Mouse (Mus musculus): Measurements from ENCODE around the gene Ftcd.

Gene Ftcd

DNA sequence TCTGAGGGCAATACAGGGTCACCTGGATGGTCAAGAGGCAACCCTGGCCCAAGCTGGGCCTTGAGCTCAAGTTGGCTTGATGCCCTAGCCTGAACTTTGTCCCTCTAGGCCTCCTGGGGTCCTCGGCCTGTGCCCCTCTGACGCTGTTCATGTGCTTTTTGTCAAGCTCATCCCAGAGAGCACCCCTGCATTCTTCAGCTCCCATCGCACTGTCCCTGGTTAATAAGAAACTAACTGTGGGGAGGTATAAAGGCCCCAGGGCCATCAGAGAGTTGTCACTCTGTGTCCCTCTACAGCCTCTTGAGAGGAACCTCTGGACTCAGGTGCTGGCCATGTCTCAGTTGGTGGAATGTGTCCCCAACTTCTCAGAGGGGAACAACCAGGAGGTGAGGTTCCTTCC lies at the start of gene Ftcd:
Gene Ftcd, plus strand, starts transcription at position 275 of the 400 bp plus-strand sequence.
- in situ Hi-C loops (cut with MboI, MseI): loop anchor here (25.0 kb wide), 1 partner anchor 887 kb away; no protein-coding TSS in a partner anchor

DNA sequence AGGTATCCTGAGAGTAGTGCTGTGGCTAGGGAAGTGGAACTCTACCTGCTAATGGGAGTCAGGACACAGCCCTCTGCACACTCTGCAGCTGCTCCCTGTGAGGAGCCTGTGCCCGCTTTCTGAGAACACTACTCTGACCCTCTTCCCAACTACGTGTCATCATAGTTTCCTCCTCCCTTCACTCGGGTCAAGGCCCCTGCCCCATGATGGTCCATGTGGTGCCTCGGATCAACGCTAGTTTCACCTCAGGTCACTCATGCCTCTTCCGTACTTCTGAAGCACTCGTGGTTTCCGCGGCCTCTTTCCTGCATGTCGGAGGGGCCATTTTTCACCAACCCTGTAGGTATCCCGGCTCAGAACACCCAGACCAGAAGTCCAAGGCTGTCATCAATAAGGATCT lies 44.5 kb upstream of the Ftcd start:
- in situ Hi-C loops (cut with MboI, MseI): no loop called here

DNA sequence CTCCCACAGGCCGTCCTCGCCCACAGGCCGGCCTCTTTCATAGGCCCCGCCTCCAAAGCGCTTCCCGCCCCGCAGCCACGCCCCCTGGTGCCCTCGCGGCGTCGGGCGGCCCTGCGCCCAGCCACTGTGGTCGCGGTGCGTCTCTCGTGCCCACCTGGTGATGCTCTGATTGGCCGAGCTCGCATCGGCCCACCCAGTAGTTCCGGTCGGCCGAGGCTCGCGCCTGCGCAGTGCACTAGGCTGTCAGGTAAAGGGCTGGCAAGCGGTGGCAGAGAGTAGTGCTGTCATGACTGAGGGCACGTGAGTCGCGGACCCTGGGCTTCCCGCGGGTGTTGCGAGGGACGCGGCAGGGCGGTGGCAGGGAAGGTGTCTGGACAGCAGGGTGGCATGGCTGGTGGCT lies 44.1 kb upstream of the Ftcd start, which contains the start of gene Lss:
Gene Lss, plus strand, starts transcription at position 214 of the 400 bp plus-strand sequence.
- in situ Hi-C loops (cut with MboI, MseI): no loop called here

GRCm38 (mm10) chr10:76531828-76532227 lies 43.6 kb upstream of the Ftcd start:
- in situ Hi-C loops (cut with MboI, MseI): no loop called here

DNA sequence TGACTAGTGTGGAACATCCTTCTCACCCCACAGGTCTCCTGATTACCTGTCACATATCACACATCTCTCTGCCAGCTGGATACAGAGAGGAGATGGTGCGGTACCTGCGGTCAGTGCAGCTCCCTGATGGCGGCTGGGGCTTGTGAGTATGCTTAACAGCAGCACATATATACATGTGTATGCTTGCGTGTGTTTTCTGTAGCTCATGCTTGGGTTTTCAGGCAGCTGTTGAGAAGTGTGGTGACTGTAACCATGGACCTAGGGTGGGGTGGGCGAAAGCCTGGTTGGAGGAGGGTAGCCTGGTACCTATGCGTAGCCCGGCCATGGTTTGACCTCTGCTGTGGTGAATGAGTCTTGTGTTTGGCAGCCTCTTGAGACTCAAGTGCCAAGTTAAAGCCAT lies 39.9 kb upstream of the Ftcd start:
- in situ Hi-C loops (cut with MboI, MseI): no loop called here

GRCm38 (mm10) chr10:76537619-76538018 lies 37.8 kb upstream of the Ftcd start:
- in situ Hi-C loops (cut with MboI, MseI): no loop called here

GRCm38 (mm10) chr10:76541336-76542085 lies 33.9 kb upstream of the Ftcd start:
- in situ Hi-C loops (cut with MboI, MseI): no loop called here

DNA sequence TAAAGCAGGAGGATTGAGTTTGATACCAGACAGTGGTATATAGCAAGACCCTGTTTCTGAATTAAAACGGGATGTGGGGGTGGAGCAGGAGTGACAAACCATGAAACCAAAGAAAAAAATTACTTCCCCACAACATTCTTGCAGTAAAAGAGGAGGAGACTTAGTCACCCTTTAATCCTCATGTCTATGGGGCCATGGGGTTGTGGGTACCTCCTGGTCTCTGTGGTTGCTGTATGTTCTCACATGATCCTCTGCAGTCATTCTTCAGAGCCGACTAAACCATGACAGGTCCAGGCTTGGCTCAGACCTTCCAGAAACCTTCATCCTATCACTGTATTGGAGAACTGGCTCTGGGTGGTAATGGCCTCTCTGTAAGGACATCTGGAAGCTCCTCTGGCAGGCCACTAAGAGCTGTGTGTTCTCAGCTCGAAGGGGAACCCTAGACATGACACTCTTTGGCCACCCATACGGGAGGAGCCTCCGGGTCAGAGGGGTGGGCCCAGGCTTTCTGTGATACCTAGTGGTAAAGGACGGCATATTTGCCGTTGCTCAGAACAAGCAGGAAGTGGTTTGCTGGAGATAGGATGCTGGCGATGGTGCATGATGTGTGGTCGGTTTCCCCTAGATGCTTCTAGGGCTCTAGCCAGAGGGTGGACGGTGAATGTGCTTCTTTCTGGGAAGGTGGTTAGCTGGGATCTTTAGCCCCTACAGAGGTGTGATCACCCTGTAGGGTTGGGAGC lies 32.6 kb upstream of the Ftcd start:
- in situ Hi-C loops (cut with MboI, MseI): no loop called here

DNA sequence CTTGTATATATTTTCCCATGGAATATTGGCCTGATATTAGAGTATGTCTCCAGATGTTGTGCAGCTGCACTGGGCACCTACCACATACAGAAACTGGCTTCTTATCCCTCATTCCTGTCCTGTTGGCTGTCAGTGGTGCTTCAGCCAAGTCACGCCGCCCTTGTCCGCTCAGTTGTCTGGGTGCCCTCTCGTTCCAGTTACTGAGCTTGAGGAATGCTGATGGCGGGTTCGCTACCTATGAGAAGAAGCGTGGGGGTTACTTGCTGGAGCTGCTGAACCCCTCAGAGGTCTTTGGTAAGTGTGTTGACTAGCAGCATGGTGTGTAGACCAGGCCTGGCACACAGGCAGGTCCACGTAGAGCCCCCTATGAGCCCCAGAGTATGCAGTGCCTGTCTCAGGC lies 28.9 kb upstream of the Ftcd start:
- in situ Hi-C loops (cut with MboI, MseI): no loop called here

GRCm38 (mm10) chr10:76548218-76548617 lies 27.2 kb upstream of the Ftcd start:
- in situ Hi-C loops (cut with MboI, MseI): no loop called here

- in situ Hi-C loops (cut with MboI, MseI): no loop called here
Measured at GRCm38 (mm10) chr10:76550458-76550857, 25.0 kb upstream of the Ftcd start.

- in situ Hi-C loops (cut with MboI, MseI): no loop called here
Measured at GRCm38 (mm10) chr10:76551556-76551955, 23.9 kb upstream of the Ftcd start.

DNA sequence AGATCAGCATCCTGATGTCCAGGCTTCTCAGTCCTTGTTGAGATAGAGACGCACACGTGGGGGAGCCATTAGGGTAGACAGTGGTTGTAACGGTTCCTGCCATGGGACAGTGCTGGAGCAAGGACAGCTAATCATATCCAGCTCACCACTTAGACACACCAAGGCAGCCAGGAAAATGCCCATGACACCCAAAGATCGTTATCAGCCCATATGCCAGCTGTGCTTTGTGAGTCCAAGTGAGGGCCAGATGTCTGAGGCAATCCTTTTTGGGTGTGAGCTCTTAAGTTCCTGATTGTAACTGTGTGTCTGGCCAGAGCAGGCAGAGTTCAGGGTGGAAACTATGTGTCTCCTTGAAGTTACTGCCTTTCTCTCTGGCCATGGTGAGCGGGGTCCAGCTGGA lies 21.4 kb upstream of the Ftcd start:
- in situ Hi-C loops (cut with MboI, MseI): no loop called here

DNA sequence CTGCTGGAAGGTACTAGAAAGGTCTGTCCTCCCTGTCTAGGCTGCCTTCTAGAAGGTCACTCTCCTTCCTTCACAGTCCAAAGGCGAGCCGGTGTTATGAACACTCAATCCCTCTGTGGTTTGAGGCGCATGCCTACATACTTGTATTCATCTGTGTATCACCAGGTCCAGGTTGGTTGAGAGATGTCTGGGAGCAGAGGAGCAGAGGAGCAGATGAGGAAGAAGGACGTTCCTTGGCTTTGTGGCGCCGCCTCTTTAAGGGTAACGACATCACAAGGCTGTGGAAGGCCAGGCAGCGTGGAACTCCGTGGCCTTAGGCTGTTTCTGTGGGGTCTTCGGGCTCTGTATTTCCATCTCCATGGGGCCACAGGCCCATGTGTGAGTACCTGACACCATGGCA lies 13.5 kb upstream of the Ftcd start, which contains the start of gene Spatc1l:
Gene Spatc1l, plus strand, starts transcription at position 301 of the 400 bp plus-strand sequence.
- in situ Hi-C loops (cut with MboI, MseI): no loop called here

DNA sequence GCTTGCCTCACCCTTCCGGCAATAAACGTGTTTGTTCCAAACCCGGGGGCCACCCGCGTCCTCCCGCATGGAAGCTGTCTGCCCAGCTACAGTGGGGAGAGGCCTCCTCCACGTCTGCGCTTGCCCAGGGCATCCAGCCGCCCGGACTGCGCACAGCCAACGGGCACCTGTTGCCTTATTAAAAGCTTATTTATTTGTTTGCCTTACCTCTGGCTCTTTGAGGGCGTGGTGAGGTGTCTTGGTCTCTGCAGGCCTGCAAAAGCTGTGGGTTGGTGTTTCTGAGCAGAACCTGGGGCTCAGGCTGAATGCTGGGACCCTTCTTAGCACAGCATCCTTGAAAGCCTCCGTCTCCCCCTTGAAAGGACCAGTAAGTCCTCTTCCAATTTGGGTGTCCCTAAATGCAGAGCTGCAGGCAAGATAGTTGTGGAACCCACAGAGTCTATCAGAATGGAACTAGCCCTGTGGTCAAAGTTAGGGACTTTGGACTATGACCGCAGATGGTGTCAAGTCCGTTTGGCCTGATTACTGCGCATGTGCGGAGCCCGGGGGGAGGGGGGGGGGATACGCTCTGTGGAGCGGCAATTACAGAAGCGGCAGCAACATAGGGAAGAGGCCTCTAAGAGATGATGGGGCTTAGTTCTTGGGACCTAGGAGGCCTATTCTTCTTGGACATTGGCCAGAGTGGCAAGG lies 5.3 kb upstream of the Ftcd start:
- in situ Hi-C loops (cut with MboI, MseI): no loop called here

DNA sequence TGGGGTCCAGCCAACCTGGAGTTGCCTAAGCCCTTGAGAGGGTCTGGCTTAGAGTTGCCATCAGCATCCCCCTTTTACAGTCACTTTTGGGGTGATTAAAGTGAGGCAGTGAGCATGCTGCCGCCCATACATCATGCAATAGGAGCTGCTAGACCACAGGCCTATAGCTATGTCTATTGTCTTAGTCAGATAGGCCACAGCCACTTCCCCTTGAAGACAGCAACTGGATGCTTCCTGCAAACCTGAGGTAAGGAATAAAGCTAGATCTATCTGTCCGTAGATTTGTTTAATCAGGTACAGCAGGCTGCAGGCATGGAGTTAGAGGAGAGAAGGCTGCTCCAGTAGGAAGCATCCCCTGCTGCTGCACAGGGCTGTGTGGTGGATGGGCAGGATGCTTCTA lies 4.4 kb upstream of the Ftcd start:
- in situ Hi-C loops (cut with MboI, MseI): no loop called here

- in situ Hi-C loops (cut with MboI, MseI): no loop called here
Measured at GRCm38 (mm10) chr10:76572151-76572550, 3.3 kb upstream of the Ftcd start.

DNA sequence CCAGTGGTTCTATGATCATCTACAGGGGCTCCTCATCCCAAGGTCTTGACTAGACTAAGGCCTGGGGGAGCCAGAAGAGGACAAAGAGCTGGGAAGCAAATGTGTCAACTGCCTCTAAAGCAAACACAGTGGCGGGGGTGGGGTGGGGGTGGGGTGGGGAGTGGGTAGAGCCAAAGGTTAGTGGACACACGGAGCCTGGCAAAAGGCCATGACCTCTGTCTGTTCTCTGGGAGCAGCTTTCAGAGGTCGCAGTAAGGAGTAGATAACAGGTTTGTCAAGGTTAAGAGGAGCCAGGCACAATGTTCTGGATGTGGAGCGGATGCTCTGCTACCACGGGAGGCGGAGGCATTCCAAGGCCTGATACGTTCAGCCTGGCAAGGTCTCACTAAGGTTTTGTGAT lies 1.5 kb downstream of the Ftcd start:
- in situ Hi-C loops (cut with MboI, MseI): loop anchor here (25.0 kb wide), 1 partner anchor 885 kb away; no protein-coding TSS in a partner anchor

DNA sequence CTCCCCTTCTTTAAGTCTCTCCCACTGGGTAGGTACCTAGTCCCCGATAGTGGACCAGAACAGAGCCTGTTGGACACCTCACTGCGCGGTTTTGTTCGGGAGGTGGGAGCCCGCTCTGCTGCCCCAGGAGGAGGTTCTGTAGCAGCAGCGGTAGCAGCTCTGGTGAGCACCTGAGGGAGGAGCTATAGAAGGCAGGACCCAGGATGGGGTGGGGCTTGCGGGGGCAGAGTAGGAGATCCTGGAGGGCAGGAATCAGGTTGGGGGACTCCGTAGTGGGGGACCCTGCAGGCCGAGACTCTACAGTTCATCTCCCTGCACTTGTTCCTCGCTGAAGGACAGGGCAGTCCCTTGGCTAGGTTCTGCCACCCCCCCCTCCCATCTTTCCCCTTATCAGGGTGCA lies 8.7 kb downstream of the Ftcd start:
- in situ Hi-C loops (cut with MboI, MseI): loop anchor here (25.0 kb wide), 1 partner anchor 878 kb away; no protein-coding TSS in a partner anchor

DNA sequence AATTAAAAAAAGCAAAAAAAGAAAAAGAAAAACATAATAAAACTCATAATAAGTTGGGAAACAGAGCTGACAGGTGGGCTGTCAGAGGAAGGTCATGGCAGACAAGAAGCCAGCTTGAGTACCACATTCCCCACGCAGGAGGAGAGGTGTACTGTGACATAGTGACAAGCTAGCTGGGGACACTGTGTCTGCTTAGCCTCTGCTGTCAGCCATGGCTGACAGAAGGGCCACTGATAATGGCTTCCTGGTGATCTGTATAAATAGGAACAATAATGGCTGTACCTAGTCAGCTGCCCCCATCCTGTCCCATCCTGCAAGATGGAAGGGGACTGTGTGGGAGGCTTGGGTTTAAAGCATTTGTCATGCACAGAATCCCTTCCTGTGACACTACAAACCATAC lies 10.7 kb downstream of the Ftcd start:
- in situ Hi-C loops (cut with MboI, MseI): loop anchor here (25.0 kb wide), 1 partner anchor 876 kb away; no protein-coding TSS in a partner anchor

DNA sequence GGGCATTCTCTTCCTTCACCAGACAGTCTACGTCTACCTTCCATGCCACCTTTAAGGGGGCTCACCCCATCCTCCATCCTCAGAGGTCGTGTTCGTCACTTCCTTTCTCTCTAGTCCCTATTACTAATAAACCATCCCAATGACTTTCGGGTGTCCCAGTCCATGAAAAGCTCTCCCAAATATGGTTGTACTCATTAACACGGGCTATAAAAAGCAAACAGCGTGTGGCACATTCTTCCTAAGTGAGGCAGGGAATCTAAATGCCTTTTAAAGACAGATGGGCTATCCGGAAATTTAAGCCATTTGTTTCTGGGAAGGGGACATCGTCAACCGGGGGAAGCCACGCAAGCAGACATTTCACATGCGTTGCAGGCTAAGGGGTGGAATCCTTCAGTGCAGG lies 14.7 kb downstream of the Ftcd start:
- in situ Hi-C loops (cut with MboI, MseI): loop anchor here (25.0 kb wide), 1 partner anchor 872 kb away; no protein-coding TSS in a partner anchor

DNA sequence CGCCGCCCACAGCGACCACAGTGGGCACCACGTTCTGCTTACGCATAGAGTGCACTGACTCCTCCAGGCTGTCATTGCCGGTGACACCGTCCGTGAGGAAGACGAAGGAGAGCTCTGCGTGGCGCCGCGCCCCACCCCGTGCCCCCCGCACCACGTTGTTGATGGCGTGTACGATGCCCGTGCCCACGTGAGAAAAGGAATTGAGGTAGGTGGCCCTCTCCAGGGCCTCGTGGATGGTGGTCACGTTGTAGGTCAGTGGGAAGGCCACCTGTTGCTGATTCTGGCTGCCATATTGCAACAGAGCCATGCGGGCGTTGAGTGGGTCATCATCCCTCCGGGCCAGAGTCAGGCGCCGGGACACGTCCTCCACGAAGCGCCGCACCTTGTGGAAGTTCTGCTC lies 20.9 kb downstream of the Ftcd start:
- in situ Hi-C loops (cut with MboI, MseI): loop anchor here (25.0 kb wide), 1 partner anchor 866 kb away; no protein-coding TSS in a partner anchor
